Mouse (Mus musculus) lung, postnatal 0 days (tissue): Measurements from ENCODE around the gene Gm49384.

Experiments
- CTCF ChIP-seq: IDR thresholded peaks from 2 replicates; pipeline ENCODE4 v1.5.1; 2016; ENCODE audit warnings: antibody characterized with exemption, mild to moderate bottlenecking
- EP300 ChIP-seq: IDR thresholded peaks from 2 replicates; pipeline ENCODE4 v1.6.1; 2016; ENCODE audit warnings: antibody characterized with exemption, mild to moderate bottlenecking, control low read depth

GRCm38 (mm10) chr12:69192637-69193036, 11.4 kb downstream of the Gm49384 start:
- TF ChIP-seq CTCF (no peak), EP300 (no peak)
